Mouse (Mus musculus) cerebellum, postnatal 10 days (tissue): Measurements from ENCODE around the gene Tbck.

Experiments used
- DNase-seq, 2 experiments: peaks; one replicate each; pipeline ENCODE4 v3.0.0; 2021; ENCODE audit warnings: mixed read lengths in 2 of 2

Gene Tbck

DNA sequence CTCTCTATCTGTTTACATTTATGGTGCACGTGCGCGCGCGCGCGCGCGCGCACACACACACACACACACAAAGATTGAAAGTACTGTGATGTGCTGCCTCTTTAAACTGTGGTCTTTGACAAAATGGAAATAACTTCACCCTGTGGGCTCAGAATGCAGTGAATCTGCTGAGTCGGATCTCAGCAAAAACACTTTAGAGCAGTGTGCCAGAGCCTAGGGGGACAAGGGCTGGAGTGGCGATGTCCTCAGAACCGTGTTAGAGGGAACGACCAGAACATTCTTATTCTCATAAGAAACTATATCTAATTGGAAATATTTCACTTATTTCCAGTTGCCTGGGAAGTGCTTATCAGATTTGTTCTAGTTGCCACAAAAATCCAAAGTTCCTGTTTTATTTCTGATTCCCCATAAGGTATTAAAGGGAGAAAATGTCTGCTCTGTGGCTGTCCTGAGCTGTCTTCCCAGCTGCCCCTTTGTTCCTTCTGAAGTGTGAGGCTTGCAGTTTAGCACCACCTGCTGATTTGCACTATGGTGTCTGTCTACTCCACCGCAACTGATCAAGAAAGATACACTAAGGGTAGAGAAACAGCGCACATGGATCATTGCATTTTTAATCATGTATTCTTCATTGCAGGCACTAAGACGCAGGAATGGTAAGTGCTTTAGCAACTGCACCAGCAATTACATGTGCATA is 82.2 kb downstream of the Tbck start:
- no peak for DNase-seq

DNA sequence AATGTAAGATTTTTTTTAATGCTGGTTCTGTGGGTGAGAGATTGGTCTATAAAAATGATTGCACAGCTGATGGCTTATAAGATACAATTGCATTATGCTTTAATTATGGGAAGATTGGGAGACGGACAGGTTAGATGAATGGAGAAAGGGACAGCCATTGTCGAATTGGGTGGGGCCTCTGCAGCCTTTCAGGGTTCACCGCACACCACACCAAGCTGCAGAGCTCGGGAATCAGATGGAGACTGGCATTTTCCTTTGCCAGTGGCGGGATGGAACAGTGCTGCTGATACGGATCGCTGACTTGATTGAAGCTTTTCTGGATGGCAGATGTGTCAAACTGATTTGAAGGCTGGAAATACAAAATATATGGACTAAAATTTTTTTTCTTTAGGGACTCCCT is 88.1 kb downstream of the Tbck start:
- DNase-seq = no peak

DNA sequence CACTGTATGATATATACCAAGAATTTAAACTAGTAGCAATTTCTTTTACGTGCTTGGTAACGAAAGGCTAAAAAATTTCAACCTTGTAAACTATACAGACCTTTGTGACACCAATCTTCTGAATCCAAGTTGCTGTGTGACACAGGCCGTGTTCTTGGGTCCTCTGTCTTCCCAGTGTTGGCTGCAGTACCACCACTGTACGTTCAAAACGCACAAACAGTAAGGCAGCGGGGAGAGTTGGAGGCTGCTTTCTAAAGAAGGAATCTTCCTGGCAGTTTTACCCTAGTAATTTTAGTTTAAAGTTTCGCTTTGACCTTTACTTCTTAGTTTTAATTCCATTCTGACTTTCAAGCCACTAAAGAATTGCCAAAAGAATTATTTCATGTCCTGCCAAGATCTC is 92.7 kb downstream of the Tbck start:
- no peak for DNase-seq

DNA sequence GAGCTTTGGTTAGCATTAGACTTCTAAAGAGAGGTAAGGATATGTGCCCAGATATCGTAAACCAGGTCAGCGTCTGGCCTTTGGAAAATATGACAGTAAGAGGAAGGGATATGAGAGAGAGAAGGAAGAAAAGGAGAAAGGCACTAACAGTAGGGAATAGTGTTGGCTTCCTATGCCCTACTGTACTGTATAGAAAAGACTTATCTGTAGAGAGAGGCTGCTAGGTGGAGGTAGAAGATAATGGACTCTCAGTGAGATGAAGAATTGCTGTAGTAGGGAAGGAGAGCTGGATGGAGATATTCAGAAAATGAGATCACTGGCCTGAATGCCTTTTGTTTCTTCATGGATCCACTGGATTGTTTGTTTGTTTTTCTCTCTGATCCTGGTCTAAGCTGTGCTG is 97.2 kb downstream of the Tbck start:
- no peak for DNase-seq

DNA sequence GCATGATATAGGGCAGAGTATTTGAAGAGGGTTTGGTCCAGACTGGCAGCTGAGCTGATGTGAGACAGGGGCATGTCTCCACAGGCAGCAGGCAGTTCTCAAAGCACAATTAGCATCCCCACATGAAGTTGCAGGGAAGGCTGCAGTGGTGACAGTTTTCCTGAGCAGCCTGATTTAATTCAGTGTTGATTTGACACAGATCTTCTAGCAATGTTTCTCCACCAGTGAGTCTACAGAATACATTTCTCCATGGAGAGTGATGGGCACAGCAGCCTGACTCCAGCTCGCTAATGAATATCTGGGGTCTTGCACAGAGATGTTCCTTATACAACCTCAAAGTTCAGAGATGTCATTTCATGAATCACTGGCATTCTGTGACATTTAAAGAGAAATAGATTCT is 99.1 kb downstream of the Tbck start:
- DNase-seq = no peak

DNA sequence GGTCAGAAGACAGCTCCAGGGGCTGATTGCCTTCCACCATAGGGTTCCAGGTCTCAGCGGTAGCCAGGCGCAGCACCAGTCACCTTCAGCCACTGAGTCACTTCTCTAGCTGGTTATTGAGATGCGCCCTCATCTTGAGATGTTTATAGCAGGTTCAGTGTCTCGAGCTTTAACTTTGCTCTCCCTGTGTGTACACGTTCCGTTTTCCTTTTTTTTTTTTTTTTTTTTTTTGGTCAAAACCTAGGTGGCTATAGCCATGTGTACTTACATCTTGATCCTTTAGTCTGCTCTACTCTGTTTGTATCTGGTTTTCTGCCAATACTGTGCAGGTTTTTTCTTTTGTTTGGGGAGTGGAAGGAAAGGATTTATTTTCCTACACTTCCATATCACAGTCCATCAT is 100.8 kb downstream of the Tbck start:
- no peak for DNase-seq

DNA sequence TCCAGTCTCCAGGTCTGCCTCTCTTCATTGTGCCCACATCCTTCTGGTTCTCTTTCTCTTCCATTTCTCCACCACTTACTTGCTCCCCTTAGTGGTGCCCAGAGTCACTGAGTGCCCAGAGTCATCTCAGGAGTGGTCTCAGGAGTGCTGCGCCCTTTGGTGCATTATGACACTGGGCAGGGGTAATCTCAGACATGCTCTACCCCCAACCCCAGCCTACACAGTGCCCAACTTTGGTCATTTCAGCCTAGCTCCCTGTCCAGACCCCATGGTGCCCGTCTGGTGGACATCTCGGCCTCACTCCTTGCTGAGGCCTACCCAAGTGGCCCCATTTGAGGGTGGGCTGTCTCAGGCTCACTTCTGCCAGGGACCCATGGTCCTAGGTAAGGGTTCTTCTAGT is 102.7 kb downstream of the Tbck start:
- DNase-seq = no peak

DNA sequence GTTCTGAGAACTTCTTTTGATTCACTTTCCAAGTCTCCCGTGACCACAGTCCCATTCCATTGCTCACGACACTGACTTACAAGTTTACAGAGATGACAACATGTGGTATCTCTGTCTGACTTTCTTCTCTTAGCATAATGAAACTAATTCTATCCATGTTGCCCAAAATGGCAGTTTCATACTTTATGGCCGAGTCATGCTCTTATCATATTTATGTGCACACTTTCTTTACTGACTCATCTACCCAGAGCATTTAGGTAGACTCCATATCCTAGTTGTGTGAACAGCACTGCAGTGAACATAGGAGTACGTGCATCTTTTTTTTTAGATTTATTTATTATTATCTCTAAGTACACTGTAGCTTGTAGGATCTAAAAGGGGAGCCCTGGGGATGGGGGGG is 103.8 kb downstream of the Tbck start:
- no peak for DNase-seq

DNA sequence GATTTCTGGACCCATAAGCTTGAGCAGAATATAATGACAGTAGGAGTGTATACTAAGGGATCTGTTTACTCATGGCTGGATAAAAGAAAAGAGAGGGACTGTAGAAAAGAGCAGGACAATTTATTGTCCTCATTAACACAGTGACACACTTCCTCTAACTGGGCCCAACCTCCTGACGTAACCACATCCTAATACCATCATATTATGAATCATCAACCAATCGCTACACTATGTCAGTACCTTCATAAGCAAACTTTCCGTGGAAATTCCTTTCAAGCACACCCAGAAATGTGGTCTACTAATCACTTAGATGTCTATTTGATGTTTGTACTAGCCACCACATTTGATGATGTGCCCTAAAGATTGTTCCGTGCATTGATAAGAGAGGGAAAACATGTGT is 107.2 kb downstream of the Tbck start:
- DNase-seq = no peak

DNA sequence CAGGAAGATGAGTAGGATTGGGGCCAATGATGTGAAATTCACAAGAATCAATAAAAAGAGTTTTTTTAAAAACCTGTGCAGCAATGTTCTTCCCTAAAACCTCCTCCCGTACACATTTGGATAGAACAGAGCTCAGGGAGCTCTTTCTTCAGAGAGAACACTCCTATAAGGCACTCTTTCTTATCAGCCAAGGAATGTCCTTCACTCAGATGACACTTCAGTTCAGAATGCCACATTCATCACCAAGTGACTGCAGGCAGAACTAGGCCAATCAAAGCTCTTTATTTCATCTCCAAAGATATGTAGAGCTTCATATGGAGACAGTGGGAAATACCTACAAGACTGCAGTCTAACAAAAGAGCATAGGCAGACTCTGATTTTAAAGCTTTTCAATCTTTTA is 116.3 kb downstream of the Tbck start:
- no peak for DNase-seq

DNA sequence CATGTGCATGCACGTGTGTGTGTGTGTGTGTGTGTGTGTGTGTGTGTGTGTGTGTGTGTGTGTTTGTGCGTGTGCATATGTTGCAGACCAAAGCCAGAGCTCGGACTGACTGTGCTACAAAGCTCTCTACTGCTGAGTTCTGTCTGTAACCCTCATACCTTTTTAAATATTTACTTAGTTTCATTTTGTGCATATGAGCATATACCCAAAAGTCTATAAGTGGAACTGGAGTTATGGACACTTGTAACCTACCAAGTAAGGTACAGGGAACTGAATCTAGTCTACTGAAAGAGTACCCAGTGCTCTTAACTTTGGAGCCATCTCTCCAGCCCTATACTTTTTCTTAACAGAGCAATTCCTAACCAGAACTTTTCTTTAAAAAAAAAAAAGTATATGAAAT is 118.0 kb downstream of the Tbck start:
- no peak for DNase-seq

DNA sequence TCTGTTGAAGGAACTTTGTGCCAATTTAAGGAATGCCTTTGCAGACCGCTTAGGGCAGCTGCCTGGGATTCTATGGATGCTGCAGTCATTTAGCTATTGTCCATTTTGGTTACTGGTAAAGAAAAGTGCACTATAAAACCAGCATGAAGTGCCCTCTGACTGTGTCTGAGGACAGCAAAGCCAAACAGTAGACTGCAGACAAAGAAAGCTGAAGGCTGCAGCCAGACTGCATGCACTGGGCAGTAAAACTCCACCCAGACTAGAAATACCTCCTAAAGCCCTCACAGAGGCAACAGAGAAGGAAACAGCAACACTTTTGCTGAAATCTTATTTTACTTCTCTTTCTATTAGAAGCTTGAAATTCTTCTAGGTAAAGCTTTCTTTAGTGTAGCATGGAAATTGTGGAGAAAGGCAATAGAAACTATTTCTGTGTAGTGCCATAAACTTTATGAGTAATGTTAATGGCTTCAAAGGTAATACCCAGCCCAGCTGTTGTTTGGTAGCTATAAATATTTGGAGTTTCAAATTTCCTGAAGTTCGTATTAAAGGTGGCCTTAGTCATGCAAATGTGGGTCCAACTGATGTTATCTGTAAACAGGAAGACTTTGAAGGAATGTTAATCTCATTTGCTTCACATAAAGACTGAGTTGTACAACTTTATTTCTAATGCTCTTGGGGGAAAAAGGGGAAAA is 124.1 kb downstream of the Tbck start:
- DNase-seq = no peak

DNA sequence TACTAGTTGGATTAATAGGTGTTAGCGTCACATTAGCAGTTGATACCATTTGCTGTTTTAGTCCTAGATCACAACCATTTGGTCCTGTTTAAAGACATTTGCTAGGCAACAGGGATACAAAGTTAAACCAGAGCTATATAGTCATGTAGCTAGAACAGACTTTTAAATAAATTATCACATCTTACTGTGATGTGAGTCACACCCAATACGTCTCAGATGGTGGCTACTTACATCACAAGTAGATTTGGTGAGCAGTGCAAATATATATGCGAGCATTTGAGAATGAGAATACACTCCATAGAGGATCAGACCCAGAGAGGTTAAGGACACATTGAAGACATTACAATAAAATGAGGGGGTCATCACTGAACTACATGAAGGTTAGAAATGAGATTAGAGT is 125.0 kb downstream of the Tbck start:
- no peak for DNase-seq

DNA sequence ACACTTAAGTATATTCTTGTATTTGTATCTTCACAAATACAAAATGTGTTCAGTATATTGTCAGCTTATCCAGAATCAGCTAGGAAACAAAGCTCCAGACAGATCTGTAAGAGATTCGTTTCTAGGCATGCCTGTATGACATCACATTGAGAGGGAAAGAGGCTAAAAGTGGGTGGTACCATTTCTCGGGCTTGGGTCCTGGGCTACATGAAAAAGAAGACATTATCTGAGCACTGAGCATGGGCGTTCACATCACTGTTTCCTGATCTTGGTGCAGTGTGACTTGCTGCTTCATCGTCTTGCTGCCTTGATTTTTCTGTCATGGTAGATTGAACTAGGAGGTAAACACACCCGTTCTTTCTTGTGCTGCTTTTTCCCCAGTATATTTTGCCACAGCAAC is 127.8 kb downstream of the Tbck start:
- no peak for DNase-seq

DNA sequence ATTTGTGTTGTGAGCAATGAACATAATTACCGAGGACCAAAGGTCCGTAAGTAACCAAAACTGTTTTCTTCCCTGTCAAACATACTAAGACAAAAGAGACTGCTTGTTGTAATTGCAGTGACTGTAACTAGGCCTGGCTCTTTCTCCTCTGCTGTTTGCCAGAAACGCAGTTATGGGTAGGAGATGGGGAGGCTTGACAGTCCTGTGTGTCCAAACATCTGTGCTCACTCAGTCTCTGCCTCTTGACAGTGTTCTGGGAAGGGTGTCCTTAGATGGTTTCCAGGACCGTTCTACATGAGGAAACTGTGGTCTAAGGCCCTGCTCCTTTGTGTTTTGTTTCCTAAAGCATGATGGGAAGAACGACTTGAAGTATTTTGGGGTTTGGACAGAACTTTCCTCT is 128.4 kb downstream of the Tbck start:
- no peak for DNase-seq

DNA sequence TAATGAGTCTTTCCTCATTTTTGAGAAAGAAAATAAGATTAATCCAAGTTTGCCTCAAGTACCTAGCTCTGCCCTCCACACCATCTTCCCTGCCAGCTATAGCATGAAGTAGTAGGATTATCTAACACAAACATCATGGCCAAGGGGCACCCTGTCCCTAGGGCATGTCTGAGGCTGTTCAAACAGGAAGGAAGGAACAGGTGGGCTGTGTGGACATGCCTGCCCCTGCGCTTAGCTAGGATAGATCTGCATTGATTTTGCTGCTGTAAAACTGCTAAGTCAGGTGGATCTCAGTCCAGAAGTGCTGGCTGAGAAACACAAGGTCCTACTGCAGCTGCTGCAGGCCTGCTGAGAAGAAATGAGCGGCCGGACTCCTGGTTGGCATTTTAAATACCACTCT is 129.2 kb downstream of the Tbck start:
- no peak for DNase-seq

DNA sequence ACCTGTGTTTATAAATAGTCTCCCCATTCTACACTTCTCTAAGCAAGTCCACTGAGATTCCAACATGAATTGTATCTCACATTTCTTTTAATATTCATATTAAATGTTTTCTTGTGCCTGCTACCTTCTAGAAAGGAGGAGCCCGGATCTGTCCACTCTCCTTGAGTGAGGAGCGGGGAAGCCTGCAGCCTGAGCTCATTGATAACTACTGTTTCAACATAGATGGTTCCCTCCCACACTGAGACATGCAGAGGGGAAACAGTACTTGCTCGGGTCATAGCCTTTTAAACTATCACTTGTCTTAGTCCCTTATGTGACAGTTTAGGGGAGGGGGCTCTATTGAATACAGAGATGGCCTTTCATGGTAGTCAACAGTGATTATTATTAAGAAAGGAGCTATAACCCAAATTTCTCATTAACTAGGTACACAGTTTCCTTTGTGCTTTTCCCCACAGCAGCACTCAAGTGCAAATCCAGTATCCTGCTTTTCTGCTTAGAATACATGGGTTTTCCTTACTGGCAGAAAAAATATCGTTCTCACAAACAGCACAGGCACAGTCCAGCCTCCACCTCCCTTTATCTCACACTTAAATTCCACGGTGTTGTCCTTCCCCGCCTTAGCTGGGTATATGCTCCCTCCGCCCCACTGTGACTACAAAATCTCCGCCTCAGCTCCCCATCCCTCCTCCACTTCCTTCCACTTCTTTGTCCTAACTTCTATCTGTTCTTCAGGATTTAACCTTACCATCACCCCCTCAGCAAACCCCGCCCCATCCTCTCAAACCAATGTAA is 130.0 kb downstream of the Tbck start:
- no peak for DNase-seq

DNA sequence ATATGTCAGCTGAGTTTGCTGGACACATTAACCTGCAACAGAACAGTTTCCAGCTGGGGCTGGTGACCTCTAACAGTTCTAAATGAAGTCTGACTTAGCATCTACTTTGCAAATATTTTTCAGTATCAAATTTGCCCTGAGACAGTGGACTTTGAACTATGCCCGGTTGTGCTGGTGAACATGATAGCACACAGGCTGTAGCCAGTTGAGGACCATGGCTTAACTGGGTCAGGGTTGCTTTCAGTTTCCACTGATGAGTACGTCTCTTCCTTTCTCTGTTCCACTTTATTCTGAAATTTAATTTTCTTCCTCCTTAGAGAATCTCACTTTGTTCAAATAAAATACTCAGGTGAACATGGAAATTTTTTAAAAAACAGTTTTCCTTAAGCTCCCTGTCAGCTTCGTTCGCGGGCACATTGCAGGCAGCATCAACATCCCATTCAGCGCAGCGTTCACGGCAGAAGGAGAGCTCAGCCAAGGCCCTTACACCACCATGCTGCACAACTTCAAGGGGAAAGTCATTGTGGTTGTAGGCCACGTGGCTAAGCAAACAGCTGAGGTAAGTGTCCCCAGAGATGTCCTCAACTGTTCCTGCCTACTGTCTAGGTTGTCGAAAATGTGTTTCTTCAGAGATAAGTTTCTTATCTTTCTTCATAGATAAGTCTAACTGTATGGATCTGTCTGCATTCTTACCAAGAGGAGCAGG is 131.0 kb downstream of the Tbck start:
- no peak for DNase-seq

DNA sequence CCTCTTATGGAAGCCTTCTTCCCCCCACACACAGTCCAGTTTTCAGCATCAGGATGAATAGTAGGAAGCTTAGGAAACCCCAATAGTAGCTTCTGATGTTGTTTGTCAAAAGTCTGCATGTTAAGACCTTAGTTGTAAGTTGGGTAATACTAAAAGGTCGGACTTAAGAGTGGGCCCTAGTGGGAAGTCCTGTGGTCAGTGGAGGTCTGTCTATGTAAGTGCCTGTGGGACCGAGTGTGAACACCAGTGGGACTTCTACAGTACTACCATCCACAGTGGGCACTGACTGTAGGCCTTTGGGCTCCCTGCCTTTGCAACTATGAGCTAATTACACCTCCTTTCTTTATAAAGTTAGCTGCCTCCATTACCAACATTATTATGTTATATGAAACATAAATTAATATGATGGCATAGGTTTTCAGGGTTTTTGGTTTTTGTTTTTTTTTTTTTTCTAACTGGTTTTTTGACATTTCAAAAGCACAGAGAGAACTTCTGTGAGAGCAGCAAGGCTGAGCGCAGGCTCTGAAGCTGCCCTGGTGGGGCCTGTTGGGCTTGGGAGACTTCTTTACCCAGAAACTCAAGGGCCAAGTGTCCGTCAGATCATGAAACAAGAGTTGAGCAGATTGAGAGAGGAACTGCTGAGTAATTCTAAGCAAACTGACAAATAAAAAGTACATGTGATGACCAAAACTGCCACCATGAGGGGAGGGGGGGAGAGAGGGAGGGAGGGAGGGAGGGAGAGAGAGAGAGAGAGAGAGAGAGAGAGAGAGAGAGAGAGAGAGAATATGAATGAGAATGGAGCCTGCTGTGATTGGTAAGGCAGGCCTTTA is 131.8 kb downstream of the Tbck start:
- DNase-seq = no peak

DNA sequence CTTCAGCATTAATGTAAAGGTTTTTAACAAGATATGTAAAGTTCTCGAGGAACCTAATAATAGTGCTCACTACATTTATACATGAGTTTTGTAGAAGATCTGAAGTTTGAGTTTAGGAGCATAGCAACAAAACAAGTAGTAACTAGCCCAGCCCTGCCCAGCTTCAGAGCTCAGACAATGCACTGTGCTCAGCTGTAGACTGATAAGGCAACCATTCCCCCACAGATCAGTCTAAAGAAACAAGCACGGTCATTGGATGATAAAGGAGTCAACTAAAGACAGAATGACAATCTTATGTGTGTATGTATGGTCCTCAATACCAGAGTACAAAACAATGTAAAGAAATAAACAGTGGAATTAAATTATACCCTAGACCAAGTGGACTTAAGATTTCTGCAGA is 135.5 kb downstream of the Tbck start:
- DNase-seq = no peak

DNA sequence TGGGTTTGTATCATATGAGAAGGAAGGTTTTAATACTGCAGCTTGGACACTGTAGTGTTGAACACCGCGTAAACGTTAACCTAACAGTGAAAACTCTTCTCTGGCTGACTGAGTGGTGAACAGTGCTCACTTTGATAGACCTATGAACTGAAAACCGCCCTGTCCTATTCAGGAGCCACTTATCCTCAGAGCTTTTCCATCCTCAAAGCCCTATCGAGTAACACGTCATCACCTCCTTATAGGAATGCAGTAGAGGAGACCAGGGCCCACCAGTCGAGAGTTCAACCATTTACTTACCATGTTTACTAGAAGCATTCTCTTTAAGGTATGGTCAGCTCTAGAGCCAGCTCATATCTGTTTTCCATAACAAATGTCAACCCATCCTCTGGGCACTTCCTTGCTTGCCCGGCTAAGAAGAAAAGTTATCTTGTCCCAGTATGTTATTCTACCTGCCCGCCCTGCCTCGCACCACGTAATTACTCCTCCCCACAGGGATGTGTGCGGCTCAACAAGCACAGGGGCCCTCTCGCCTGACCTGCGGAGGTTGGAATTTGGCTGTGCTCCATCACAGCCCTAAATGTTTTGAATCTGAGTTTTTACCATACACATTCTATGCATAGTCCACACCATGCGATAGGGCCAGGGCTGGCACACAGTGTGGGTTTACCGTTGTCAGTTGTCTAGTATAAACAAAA is 147.4 kb downstream of the Tbck start:
- no peak for DNase-seq
